Mouse (Mus musculus) G1E (cell line): ENCODE measurements at regions not wholly inside any gene's neighbourhood (a gene's known extent, or its start where the extent isn't known, plus 50 kb on each side); places are given as distances from the start of the nearest gene placed in this dataset.

Source experiments
- CTCF ChIP-seq: IDR thresholded peaks from 2 replicates; pipeline ENCODE4 v1.5.1; 2012; ENCODE audit warnings: low read depth, low read length, inconsistent platforms, mixed read lengths
- GATA1 ChIP-seq: IDR thresholded peaks from 2 replicates; pipeline ENCODE4 v1.6.1; 2012; ENCODE audit warnings: borderline replicate concordance, low read length, inconsistent platforms, mixed read lengths
- POLR2AphosphoS5 ChIP-seq: IDR thresholded peaks from 2 replicates; pipeline ENCODE4 v1.6.1; 2012; ENCODE audit warnings: low read depth, low read length, inconsistent platforms; ENCODE audit not compliant: insufficient replicate concordance
- TAL1 ChIP-seq: conservative IDR thresholded peaks from 2 replicates; pipeline ENCODE4 v1.6.1; 2012; ENCODE audit warnings: low read depth, low read length, inconsistent platforms, mixed read lengths

GRCm38 (mm10) chr6:31043368-31043767, 84.5 kb upstream of the Klf14 start:
- no peak for TF ChIP-seq CTCF
- TF ChIP-seq GATA1, result no peak
- no peak for TF ChIP-seq POLR2AphosphoS5
- no peak for TF ChIP-seq TAL1
